Mouse (Mus musculus): Measurements from ENCODE around the gene Enoph1.

Gene Enoph1

DNA sequence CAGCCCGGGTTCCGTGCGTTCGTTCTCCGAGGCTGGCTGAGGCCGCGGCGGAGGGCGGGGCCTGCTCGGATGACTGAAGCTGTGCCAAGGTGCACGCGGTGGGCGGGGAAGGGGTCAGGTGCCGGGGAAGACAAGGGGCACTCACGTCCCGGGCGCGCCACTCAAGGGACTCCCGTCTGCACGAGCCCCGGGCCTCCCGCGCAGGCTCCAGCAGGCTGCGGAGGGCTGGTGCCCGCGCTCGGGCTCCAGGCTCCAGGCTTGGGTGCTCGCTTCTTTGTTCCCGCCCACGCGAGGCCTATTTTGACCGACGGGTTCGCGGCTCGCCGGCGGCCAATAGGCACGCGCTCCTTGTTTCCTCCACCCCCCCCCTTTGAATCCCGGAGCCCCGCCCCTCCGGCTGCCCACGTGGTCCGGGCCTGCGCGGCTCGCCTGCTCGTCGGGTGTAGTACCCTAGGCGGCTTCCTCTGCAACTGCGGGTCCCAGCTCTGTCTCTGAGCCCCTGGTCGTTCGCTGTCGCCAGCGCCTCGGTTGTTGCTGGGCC is at the start of gene Enoph1, which contains the start of gene Hnrnpdl:
TSS of gene Enoph1 (plus strand) at position 384 of the 541 bp plus-strand sequence.
TSS of gene Hnrnpdl (minus strand) at position 63 of the 541 bp plus-strand sequence.
- DNase-seq (ENCODE audit: low spot score): peak; percentile 88

DNA sequence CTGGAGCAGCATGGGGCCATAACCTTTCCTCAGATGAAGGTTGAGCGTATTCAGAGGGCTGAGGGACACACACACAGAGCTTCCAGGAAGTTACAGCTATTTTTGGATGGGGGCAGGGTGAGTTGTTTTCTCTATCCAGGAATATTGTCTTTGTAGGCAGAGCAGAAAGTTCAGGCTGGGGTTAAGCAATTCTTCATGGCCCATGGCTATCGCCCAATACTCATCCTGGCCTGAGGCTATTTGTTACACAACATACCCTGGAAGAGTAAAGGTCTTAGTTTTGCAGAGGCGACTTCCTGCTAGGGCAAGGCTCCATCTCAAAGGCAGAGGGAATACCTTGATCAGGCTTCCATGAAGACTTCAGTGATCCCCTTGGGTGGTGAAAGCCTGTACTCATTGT is 45.6 kb upstream of the Enoph1 start:
- DNase-seq (ENCODE audit: low spot score): no peak

GRCm38 (mm10) chr5:99994680-99995079 is 45.1 kb upstream of the Enoph1 start:
- no peak for DNase-seq (ENCODE audit: low spot score)

DNA sequence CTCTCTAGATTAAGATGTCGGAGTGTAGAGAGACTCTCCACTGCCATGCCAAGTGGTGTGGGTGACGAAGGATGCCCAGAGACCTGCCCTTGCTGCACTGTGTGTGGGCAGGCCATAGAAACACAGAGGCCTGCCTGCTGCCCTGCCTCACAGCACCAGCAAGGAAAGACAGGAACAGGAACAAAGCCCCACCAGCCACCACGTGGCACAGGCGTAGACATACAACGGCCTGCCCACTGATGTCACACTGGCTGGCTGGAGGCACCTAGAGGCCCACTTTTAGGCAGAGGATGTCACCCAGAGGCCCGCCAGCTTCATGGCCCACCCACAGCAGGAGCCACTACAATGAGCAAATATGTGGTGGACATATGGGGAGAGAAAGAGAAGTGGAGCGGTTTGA is 39.7 kb upstream of the Enoph1 start:
- no peak for DNase-seq (ENCODE audit: low spot score)

- no peak for DNase-seq (ENCODE audit: low spot score)
Measured at GRCm38 (mm10) chr5:100000500-100000899, 39.3 kb upstream of the Enoph1 start.

DNA sequence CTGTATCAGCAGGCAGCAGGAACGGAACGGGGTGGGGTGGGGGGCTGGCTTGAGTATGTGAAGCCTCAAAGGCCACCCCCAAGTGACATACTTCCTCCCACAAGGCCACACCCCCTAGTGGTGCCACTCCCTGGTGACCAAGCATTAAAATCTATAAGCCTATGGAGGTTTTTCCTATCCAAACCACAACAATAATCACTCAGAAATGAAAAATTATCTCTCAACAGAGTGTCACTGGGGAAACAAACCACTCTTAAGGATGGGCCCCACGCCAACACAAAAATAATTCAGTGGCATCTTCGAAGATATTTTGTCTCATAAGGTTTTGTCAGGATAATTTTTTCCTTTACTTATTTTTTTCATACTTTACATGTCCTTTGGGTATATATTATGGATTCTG is 35.9 kb upstream of the Enoph1 start:
- DNase-seq (ENCODE audit: low spot score): no peak

DNA sequence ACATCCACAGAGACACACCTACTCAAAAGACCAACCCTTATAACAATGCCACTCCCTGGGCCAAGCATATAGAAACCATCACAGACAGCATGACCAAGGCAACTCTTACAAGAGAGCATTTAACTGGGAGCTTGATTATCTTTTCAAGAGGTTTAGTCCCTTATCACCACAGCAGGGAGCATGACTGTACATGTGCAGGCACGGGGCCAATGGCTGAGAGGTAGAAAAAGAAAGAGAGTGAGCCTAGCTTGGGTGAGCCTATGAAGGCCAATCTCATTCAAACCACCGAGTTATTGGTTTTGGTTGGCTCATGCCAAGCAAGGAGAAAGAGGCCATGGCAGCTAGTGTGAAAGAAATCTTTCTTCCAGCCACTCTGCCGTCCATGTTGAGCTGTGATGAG is 34.4 kb upstream of the Enoph1 start:
- DNase-seq (ENCODE audit: low spot score): no peak

DNA sequence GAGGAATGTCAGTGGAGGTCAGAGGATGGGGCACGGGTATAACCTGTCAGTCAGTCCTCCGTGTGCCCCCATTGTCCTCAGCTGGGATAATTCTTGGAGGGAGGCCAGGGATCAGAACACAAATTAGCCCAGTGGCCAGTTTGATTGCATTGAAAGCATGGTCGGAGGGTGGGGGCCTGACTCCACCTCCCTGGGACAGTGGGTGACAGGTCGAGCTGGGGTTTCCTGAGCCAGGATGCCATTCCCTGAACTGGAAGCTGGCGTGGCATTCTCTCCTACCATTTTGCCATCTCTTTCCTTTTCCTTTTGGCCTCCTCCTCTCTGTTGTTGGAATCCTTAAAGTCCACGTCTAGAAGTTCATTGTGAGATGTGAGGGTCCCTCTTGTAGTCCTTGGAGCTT is 33.9 kb upstream of the Enoph1 start:
- DNase-seq (ENCODE audit: low spot score): no peak

DNA sequence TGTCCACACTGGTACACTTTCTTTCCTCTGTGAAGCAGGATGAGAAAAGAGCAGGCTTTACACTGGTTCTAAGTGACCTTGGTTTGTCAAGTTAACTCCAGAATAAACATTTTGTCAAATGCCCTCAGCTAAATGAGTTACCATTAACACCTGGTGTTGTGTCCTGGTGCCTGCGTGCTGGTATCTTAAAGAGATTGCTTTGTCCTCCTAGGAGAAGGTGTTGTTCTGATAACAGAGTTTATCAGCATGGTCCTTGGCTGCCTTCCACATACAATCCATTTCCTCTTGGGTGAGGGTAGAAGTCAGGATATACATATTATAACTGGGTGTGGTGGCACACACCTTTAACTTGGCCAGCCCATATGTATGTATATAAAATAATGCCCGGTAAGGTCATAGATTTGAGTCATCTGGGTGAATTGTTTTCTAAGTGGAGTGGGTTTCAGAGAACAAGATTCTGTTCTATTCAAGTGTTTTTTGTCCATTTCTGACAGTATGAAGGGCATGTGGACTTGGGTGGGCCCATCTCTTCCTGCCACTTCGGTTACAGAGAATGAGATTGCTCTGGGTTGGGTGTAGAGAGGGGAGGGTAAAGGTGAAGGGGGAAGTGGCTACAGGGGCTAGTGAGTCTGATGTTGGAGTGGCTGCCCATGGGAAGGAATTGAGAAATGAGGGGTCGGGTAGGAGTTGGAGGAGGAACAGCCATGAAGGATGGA is 33.3 kb upstream of the Enoph1 start:
- DNase-seq (ENCODE audit: low spot score): no peak

DNA sequence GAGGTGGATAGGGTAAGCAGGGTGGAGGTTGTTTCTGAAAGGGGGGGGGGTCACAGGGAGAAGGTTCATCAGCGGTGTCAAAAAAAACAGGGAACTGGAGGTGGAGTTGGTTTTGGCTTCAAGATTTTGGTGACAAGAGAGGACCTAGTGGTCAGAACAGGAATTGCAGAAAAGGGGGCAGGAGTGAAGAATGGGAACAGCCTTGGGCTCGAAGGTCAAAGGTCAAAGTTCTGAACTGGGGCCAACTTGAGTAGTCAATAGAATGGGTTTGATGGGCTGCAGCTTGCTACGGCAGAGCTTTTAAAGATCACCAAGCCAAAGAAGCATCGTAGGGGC is 32.8 kb upstream of the Enoph1 start:
- no peak for DNase-seq (ENCODE audit: low spot score)

GRCm38 (mm10) chr5:100008485-100008884 is 31.3 kb upstream of the Enoph1 start:
- no peak for DNase-seq (ENCODE audit: low spot score)

DNA sequence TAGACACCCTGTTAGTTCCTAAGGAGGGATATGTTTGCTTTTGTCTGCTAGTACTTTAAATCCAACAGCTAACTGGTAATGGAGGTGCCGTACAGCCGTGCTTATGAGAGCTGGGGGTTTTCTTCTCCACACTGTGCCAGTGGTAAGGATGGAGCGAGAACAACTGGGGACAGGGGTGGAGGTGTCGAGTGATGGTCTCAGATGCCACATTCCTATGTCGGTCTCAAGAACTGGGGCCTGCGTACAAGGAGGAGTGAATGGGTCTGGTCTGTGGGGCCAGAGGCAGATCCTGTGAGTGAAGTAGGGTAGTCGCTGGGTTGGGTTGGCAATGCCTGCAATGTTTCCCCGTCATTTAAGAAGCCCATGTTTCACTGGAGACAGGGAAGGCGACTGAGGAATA is 27.2 kb upstream of the Enoph1 start:
- no peak for DNase-seq (ENCODE audit: low spot score)

- DNase-seq (ENCODE audit: low spot score): no peak
Measured at GRCm38 (mm10) chr5:100020089-100020488, 19.7 kb upstream of the Enoph1 start.

DNA sequence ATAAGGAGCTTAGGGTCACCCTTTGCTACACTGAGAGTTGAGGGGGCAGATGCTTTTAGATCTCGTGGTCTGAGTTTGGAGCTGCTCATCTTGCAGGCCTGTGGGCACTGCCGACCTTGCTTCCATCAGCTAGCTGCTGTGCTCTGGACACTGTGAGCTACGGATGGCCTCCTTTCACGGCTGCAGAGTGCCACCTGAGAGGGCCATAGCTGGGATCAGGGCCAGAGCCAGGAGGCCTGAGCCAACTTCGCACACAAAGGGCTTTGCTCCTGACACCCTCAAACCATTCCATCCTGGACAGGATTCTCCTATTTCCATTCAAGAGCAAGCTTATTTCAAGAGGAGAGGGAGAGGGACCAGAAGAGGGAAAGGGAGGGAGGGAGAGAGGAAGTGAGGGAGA is 15.4 kb upstream of the Enoph1 start:
- DNase-seq (ENCODE audit: low spot score): no peak

GRCm38 (mm10) chr5:100024868-100025267 is 14.9 kb upstream of the Enoph1 start:
- DNase-seq (ENCODE audit: low spot score): no peak

- DNase-seq (ENCODE audit: low spot score): no peak
Measured at GRCm38 (mm10) chr5:100030069-100030468, 9.7 kb upstream of the Enoph1 start.

DNA sequence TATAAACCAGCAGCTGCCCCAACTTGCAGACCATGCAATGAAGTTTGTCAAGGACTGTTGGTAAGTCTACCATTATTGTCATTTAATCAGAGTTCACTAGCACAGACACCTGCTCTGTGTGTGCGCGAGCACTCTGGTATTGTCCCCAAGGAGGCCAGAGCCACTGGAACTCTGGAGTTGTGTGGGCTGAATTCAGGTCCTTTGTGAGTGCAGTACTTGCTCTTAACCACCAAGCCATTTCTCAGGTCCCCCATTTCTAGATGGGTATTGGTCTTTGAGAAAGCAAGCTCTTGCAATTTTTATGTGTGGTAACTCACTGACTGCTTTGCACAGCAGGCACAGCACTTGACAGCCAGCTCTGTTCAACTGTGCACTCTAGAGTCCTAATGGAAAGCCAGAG is 7.7 kb upstream of the Enoph1 start:
- no peak for DNase-seq (ENCODE audit: low spot score)

- no peak for DNase-seq (ENCODE audit: low spot score)
Measured at GRCm38 (mm10) chr5:100032646-100033045, 7.1 kb upstream of the Enoph1 start.

GRCm38 (mm10) chr5:100035950-100036349 is 3.8 kb upstream of the Enoph1 start:
- no peak for DNase-seq (ENCODE audit: low spot score)

- DNase-seq (ENCODE audit: low spot score): no peak
Measured at GRCm38 (mm10) chr5:100036681-100037080, 3.1 kb upstream of the Enoph1 start.

DNA sequence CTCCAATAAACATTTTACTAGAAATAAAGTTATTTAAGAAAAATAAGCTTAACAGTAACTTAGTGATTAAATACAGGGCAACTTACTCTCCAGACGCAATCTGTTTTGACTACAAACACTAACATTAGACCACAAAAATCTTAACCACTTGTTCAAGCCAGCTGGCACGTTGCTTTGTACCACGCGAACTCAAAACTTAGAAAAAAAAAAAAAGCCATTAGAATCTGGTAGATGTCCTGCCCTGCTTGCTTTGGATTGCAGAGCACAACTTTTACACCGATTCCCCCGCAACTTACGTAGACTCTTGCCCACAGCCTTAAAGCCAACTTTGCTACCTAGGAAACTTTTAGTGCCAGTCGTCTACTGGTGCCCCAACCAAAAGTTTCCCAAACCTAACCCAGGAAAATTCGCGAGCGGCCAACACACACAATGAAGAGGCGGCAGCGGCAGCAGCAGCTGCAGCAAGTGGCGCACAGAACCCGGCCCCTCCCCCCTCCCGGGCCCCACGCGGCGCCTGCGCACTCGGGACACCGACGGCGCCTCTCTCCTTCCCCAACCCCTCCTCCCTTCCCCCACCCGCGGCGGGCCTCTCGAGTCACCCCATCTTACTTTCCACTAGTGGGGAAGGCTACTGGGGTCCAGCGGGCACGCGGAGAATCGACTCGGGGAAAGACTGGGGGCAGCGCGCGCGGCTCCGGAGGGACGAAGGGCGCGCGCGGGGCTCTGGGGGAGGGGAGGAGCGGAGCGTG is 1.6 kb upstream of the Enoph1 start:
- peak; percentile 77 for DNase-seq (ENCODE audit: low spot score)

GRCm38 (mm10) chr5:100038714-100039601 is 827 bp upstream of the Enoph1 start:
- peak; percentile 95 for DNase-seq (ENCODE audit: low spot score)
